Mouse (Mus musculus) urinary bladder, postnatal 4 days (tissue): ENCODE results near the gene Klk1b1.
A peak's percentile ranks its signal among the peaks of the same experiment; 100 is the strongest.
"Not testable (repeated sequence)": the region's sequence is repeated elsewhere in the genome, so short reads cannot be mapped to it uniquely, and the experiment has no call there.

Experiments
- DNase-seq, 2 experiments: peaks; one replicate each; pipeline ENCODE4 v3.0.0; 2021 to 2022; ENCODE audit warnings: low spot score in 2 of 2

The Klk1b1 gene

DNA sequence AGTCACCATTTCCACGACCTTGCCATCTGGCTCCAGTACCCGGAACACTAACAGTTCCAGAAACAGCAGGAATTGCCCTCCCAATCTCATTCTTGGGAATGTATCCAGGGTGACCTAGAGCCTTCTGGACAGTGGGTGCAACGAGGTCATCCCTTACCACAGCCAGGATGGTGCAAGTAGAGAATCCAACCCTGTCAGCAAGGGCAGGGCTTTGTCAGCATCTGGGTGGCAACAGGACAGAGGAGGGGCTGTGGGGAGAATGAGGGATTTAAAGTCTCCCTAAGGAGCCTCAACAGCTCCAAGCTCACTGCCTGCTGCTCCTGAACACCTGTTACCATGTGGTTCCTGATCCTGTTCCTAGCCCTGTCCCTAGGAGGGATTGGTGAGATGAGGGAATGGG is at the start of gene Klk1b1:
Gene Klk1b1, plus strand, starts transcription at position 301 of the 400 bp plus-strand sequence.
- no peak for DNase-seq

DNA sequence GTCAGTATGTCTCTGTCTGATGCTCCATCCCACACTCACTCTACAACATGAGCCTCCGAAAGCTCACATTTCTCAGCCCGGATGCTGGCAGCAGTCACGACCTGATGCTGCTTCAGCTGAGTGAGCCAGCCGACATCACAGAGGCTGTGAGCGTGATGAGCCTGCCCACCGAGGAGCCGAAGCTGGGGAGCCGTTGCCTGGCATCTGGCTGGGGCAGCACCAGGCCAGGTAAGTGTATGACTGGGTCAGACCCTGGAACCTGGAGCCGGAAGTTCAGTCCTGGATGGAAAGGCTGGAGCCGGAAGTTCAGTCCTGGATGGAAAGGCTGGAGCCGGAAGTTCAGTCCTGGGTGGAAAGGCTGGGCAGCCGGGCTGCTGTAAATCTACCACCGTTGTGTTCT is 48.1 kb upstream of the Klk1b1 start:
- DNase-seq, result peak in 1 of 2 experiments; percentile 51

- peak in 1 of 2 experiments; percentile 54 for DNase-seq
Measured at GRCm38 (mm10) chr7:43918871-43919270, 47.7 kb upstream of the Klk1b1 start.

DNA sequence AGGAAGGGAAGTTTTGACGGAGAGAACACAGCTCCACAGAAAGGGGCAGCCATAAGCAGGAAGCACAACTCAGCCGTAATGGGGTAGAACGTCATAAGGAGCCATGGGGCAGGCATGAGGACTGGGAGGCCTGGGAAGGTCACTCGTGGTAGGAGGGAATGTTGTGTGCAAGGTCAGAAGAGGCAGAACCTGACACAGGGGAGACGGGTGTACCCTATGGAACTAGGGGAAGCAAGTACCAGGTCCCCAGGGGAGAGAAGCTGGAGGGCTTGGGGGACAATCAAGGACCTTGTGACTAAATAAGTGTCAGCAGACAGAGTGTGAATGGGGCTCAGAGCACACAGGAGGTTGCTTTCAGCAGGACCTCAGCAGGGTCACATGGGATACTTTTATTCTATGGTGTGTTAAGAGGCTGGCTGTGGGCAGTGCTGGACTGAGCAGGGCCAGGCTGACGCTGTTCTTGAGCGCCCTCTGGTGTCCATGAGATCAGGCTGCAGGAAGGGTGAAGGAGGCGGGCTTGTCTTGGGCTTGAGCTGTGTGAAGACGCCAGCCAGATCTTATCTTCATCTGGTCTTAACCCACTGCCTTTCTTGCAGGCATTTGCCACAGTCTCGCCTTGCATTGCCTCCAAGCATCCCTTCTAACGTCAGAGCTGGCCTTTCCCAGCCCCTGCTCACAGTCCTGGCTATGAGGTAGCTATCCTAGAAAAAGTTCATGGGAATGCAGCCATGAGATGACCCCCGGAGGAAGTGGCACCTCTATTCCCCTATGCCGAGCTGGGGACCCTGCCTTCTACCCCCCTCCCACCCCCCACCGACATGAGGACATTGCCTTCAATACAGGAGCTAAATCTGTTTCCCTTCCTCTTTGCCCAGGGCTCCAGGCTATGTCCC is 46.7 kb upstream of the Klk1b1 start:
- DNase-seq, result peak; percentile 54 to 78

DNA sequence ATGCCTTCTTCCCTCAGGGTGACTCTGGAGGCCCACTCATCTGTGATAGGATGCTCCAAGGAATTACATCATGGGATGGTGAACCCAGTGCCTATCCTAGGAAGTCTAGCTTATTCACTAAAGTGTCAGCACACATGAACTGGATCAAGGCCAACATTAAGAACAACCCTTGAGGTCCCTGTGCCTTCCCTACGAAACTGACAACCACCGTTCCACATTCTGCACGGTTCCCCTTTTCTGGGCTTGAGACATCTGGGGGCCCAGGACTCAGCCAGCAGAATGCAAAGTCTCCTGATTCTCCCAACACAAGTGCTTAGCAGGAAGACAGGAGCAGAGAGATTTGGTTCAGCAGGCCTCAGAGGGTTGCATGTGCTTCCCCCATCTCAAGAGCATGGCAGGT is 46.0 kb upstream of the Klk1b1 start:
- DNase-seq, result no peak

DNA sequence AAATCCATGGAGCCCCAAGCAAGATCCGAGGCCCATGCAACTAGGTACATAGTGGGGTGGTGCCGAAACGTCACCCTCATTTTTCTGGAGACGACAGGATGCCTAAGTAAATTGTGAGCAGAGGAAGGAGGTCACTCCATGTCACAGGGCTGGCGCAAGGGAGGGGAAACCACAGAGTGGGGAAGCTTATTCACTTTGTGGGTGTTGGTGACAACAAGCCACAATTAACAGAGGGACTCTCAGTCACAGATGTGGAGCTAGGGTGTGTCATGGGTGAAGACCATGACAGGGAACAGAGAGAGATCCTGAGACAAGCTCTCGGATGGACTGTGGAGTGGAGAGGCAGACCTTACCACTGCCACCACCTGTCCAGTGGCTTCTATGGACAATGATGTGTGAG is 45.5 kb upstream of the Klk1b1 start:
- peak in 1 of 2 experiments; percentile 33 for DNase-seq

- peak in 1 of 2 experiments; percentile 51 for DNase-seq
Measured at GRCm38 (mm10) chr7:43921941-43922340, 44.6 kb upstream of the Klk1b1 start.

DNA sequence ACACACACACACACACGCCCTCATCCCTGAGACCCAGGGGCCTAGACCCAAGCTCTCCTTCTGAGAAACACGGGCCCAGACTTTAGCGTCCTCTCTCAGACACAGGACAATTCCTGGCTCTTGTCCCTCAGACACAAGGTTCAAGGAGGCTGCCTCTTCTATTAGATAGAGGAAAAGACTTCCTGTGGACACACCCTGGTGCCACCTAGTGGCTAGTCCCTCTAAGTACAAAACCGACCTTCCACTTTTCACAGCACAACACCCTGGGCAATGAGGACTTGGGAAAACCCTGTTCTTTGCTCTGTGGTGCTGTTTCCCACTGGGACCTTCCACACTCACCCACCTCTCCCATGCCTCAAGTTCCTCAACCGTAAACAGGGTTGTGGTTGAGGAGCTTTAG is 40.6 kb upstream of the Klk1b1 start:
- DNase-seq, result no peak

- no peak for DNase-seq
Measured at GRCm38 (mm10) chr7:43928521-43928920, 38.0 kb upstream of the Klk1b1 start.

DNA sequence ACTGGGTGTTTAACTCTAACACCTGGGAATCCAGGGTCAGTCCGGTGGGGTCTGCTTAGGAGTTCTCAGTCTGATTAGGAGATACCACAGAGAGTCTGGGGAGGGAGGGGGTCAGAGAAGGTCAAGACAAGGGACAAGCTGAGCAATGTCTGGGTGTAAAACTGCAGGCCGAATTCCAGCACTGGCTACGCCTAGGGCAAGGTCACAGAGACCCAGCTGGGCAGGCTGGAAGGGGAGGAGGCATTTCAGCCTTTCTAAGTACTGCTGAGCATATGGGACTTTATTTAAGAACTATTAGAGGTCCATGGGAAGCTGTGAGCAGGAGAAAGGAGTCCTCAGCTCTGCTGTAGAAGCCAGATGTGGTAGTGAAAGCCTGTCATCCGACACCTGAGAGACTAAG is 34.2 kb upstream of the Klk1b1 start:
- no peak for DNase-seq

DNA sequence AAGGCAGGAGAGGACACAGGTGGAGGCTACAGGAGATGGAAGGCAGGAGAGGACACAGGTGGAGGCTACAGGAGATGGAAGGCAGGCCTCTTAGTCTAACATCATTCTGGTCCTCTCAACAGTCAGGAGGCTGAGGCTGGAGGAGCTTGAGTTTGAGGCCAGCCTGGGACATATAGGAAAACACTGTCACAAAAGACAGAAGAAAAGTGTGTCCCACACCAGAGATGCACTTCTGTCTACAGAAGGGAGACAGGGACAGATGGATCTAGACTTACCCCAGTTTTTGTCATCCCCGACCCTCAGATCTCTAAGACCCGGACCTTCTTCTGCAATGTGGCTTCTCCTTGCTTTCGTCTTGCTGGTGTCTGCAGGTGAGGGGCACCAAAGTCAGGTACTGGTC is 33.1 kb upstream of the Klk1b1 start, which contains the start of gene Klk15:
Gene Klk15, plus strand, starts transcription at position 301 of the 400 bp plus-strand sequence.
- DNase-seq, result no peak

GRCm38 (mm10) chr7:43934747-43935146 is 31.8 kb upstream of the Klk1b1 start:
- no peak for DNase-seq

DNA sequence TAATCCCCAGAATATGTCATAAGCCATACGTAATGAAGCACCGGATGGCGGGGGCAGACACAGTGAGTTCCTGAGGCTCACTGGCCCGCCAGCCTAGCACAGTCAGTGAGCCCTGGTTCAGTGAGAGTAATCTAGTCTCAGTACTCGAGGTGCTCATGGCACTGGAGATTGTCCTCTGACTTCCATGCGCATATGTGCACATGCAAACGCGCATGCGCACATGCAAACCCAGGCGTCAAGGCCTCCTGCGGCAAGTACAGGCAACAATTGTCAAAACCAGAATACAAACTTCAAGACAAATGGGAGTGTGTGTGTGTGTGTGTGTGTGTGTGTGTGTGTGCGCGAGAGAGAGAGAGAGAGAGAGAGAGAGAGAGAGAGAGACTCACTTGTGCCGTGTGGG is 30.0 kb upstream of the Klk1b1 start:
- DNase-seq, result no peak

DNA sequence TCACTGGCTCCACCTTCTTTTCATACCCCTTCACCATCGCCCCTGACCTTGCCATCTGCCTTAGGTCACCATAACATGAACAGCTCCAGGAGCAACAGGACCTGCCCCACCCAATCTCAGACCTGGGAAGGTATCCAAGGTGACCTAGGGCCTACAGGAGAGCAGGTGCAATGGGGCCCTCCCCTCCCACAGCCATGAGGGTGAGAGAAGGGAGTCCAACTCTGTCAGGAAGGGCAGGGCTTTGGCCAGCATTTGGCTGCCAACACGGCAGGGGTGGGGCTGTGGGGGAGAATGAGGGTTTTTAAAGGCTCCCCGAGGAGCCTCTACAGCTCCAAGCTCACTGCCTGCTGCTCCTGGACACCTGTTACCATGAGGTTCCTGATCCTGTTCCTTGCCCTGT is 24.3 kb upstream of the Klk1b1 start:
- not testable (repeated sequence) for DNase-seq

GRCm38 (mm10) chr7:43944727-43945264 is 21.8 kb upstream of the Klk1b1 start:
- DNase-seq, result no peak

- no peak for DNase-seq
Measured at GRCm38 (mm10) chr7:43950364-43950763, 16.2 kb upstream of the Klk1b1 start, which contains the start of gene Klk1b8. Klk1b8 (plus strand) TSS chr7:43950664.

GRCm38 (mm10) chr7:43952703-43953102 is 13.8 kb upstream of the Klk1b1 start:
- no peak for DNase-seq

- no peak for DNase-seq
Measured at GRCm38 (mm10) chr7:43967058-43967457, 507 bp downstream of the Klk1b1 start.

GRCm38 (mm10) chr7:43967612-43968011 is 1.1 kb downstream of the Klk1b1 start:
- no peak for DNase-seq

DNA sequence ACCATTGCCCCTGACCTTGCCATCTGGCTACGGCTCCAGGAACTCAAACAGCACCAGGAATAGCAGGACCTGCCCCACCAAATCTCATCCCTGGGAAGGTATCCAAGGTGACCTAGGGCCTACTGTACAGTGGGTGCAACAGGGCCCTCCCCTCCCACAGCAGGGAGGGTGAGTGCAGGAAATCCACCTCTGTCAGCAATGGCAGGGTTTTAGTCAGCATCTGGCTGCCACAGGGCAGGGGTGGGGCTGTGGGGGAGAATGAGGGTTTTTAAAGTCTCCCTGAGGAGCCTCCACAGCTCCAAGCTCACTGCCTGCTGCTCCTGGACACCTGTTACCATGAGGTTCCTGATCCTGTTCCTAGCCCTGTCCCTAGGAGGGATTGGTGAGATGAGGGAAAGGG is 9.2 kb downstream of the Klk1b1 start, which contains the start of gene Klk1b9:
Gene Klk1b9, plus strand, starts transcription at position 301 of the 400 bp plus-strand sequence.
- not testable (repeated sequence) for DNase-seq

DNA sequence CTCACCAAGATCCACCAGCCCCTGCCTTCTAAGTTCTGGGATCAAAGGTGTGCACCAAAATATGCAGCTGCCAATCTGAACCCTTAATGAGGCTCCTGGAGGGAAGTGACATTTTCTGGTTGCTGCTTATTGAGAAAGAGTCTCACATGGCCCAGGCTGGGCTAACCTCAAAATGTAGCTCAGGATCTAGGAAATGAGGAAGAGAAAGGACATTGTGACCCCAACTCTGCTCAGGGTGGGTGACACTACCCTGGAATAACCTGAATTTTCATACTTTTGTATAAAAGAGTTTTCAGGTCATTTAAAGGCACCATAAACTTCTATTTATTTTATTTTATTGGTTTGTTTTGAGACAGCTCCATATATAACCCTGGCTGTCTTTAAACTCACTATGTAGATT is 19.1 kb downstream of the Klk1b1 start:
- no peak for DNase-seq

GRCm38 (mm10) chr7:43994821-43995220 is 28.3 kb downstream of the Klk1b1 start:
- DNase-seq, result not testable (repeated sequence)

- not testable (repeated sequence) for DNase-seq
Measured at GRCm38 (mm10) chr7:43995577-43995976, 29.0 kb downstream of the Klk1b1 start, which contains the start of gene Klk1b11. Klk1b11 (plus strand) TSS chr7:43995877.
